Mouse (Mus musculus): ENCODE measurements at regions not wholly inside any gene's neighbourhood (a gene's known extent, or its start where the extent isn't known, plus 50 kb on each side); places are given as distances from the start of the nearest gene placed in this dataset.
A peak's percentile ranks its signal among the peaks of the same experiment; 100 is the strongest.

GRCm38 (mm10) chr17:67569865-67570264, 62.7 kb downstream of the Lrrc30 start:
- WGBS, result 86% methylated on average over 6 of the region's 6 CpGs
- Histone ChIP-seq H3K9me3 (no peaks in the 10 kb centered on the region), H3K27ac (no peak overlapping the region), H3K4me1 (peaks cover 18% of the 10 kb centered on the region), H3K27me3 (ENCODE audit: poor library complexity, severe bottlenecking) (no peaks in the 10 kb centered on the region), H3K4me3 (no peak overlapping the region), H3K36me3 (replicated peaks) (no peaks in the 10 kb centered on the region)
- DNase-seq (ENCODE audit: extremely low spot score, low spot score), result no peak

GRCm38 (mm10) chr17:67566216-67566615, 66.3 kb downstream of the Lrrc30 start:
- H3K4me1 ChIP-seq, result peaks cover 20% of the 10 kb centered on the region
- no peak overlapping the region for H3K4me3 ChIP-seq
- H3K27me3 ChIP-seq (ENCODE audit: poor library complexity, severe bottlenecking), result no peaks in the 10 kb centered on the region
- WGBS, result 88% methylated on average over 11 of the region's 11 CpGs
- no peak overlapping the region for H3K27ac ChIP-seq
- no peaks in the 10 kb centered on the region for H3K9me3 ChIP-seq
- no peaks in the 10 kb centered on the region for H3K36me3 ChIP-seq (replicated peaks)
- DNase-seq (ENCODE audit: extremely low spot score, low spot score), result no peak

- WGBS, result 52% methylated on average over 3 of the region's 3 CpGs
These were observed 66.8 kb downstream of the Lrrc30 start for GRCm38 (mm10) chr17:67565746-67566145.

GRCm38 (mm10) chr17:67564845-67565244, 67.7 kb downstream of the Lrrc30 start:
- no peak for DNase-seq (ENCODE audit: extremely low spot score, low spot score)
- 61% methylated on average over 3 of the region's 3 CpGs for WGBS
- H3K27me3 ChIP-seq (ENCODE audit: poor library complexity, severe bottlenecking), result no peaks in the 10 kb centered on the region
- H3K36me3 ChIP-seq (replicated peaks), result no peaks in the 10 kb centered on the region
- H3K4me3 ChIP-seq, result no peak overlapping the region
- H3K4me1 ChIP-seq, result peaks cover 20% of the 10 kb centered on the region
- H3K9me3 ChIP-seq, result no peaks in the 10 kb centered on the region
- peak overlapping the region; percentile 54; the same call in 1 of the 2 replicates for H3K27ac ChIP-seq

More at GRCm38 (mm10) chr17:67565746-67566145, 66.8 kb downstream of the Lrrc30 start:
- Histone ChIP-seq H3K4me1 (peaks cover 20% of the 10 kb centered on the region), H3K27me3 (ENCODE audit: poor library complexity, severe bottlenecking) (no peaks in the 10 kb centered on the region), H3K4me3 (no peak overlapping the region), H3K36me3 (replicated peaks) (no peaks in the 10 kb centered on the region), H3K27ac (no peak overlapping the region), H3K9me3 (no peaks in the 10 kb centered on the region)
- DNase-seq (ENCODE audit: extremely low spot score, low spot score), result no peak

- no peak for DNase-seq (ENCODE audit: extremely low spot score, low spot score)
- H3K9me3 ChIP-seq, result no peaks in the 10 kb centered on the region
- peaks cover 20% of the 10 kb centered on the region for H3K4me1 ChIP-seq
- no peaks in the 10 kb centered on the region for H3K36me3 ChIP-seq (replicated peaks)
- no peaks in the 10 kb centered on the region for H3K27me3 ChIP-seq (ENCODE audit: poor library complexity, severe bottlenecking)
- H3K4me3 ChIP-seq, result no peak overlapping the region
- 90% methylated on average over 7 of the region's 7 CpGs for WGBS
- H3K27ac ChIP-seq, result no peak overlapping the region
These were observed 69.5 kb downstream of the Lrrc30 start for GRCm38 (mm10) chr17:67563036-67563435.

- Histone ChIP-seq H3K4me3 (no peak overlapping the region), H3K27ac (no peak overlapping the region), H3K36me3 (replicated peaks) (no peaks in the 10 kb centered on the region), H3K27me3 (ENCODE audit: poor library complexity, severe bottlenecking) (no peaks in the 10 kb centered on the region), H3K4me1 (peaks cover 10% of the 10 kb centered on the region), H3K9me3 (no peaks in the 10 kb centered on the region)
- 82% methylated on average over 4 of the region's 4 CpGs for WGBS
- DNase-seq (ENCODE audit: extremely low spot score, low spot score), result no peak
These were observed 70.7 kb downstream of the Lrrc30 start for GRCm38 (mm10) chr17:67561802-67562201.

- Histone ChIP-seq H3K4me3 (no peak overlapping the region), H3K27me3 (ENCODE audit: poor library complexity, severe bottlenecking) (no peaks in the 10 kb centered on the region), H3K9me3 (no peaks in the 10 kb centered on the region), H3K27ac (no peak overlapping the region), H3K36me3 (replicated peaks) (no peaks in the 10 kb centered on the region), H3K4me1 (no peaks in the 10 kb centered on the region)
- DNase-seq (ENCODE audit: extremely low spot score, low spot score), result no peak
- 75% methylated on average over 7 of the region's 7 CpGs for WGBS
These were observed 75.1 kb downstream of the Lrrc30 start for GRCm38 (mm10) chr17:67557351-67557870.

- Histone ChIP-seq H3K4me1 (peaks cover 11% of the 10 kb centered on the region), H3K4me3 (no peak overlapping the region), H3K27ac (no peak overlapping the region), H3K27me3 (ENCODE audit: poor library complexity, severe bottlenecking) (no peaks in the 10 kb centered on the region), H3K36me3 (replicated peaks) (no peaks in the 10 kb centered on the region), H3K9me3 (no peaks in the 10 kb centered on the region)
- DNase-seq (ENCODE audit: extremely low spot score, low spot score), result no peak
- WGBS, result 95% methylated on average over 21 of the region's 21 CpGs
These were observed 79.9 kb downstream of the Lrrc30 start for GRCm38 (mm10) chr17:67552581-67553139.

- 59% methylated on average over 11 of the region's 11 CpGs for WGBS
- Histone ChIP-seq H3K9me3 (peaks cover 9% of the 10 kb centered on the region; the same call in 1 of the 2 replicates), H3K27ac (peak overlapping the region; percentile 48), H3K27me3 (ENCODE audit: poor library complexity, severe bottlenecking) (no peaks in the 10 kb centered on the region), H3K4me3 (no peak overlapping the region), H3K36me3 (replicated peaks) (no peaks in the 10 kb centered on the region), H3K4me1 (peaks cover 11% of the 10 kb centered on the region)
- DNase-seq (ENCODE audit: extremely low spot score, low spot score), result peak; percentile 16
These were observed 83.4 kb downstream of the Lrrc30 start for GRCm38 (mm10) chr17:67548966-67549700.

GRCm38 (mm10) chr17:67544410-67544809, 88.1 kb downstream of the Lrrc30 start:
- H3K27ac ChIP-seq, result no peak overlapping the region
- DNase-seq (ENCODE audit: extremely low spot score, low spot score), result no peak
- H3K9me3 ChIP-seq, result peaks cover 9% of the 10 kb centered on the region; the same call in 1 of the 2 replicates
- H3K4me1 ChIP-seq, result peaks cover 9% of the 10 kb centered on the region
- no peak overlapping the region for H3K4me3 ChIP-seq
- 93% methylated on average over 7 of the region's 7 CpGs for WGBS
- no peaks in the 10 kb centered on the region for H3K27me3 ChIP-seq (ENCODE audit: poor library complexity, severe bottlenecking)
- no peaks in the 10 kb centered on the region for H3K36me3 ChIP-seq (replicated peaks)

GRCm38 (mm10) chr17:67532331-67532730, 100.2 kb downstream of the Lrrc30 start:
- Histone ChIP-seq H3K9me3 (no peaks in the 10 kb centered on the region), H3K4me1 (no peaks in the 10 kb centered on the region), H3K27me3 (ENCODE audit: poor library complexity, severe bottlenecking) (no peaks in the 10 kb centered on the region), H3K36me3 (replicated peaks) (no peaks in the 10 kb centered on the region), H3K4me3 (no peak overlapping the region), H3K27ac (no peak overlapping the region)
- no peak for DNase-seq (ENCODE audit: extremely low spot score, low spot score)

GRCm38 (mm10) chr17:67520848-67521411, 111.6 kb downstream of the Lrrc30 start:
- Histone ChIP-seq H3K36me3 (replicated peaks) (no peaks in the 10 kb centered on the region), H3K27ac (no peak overlapping the region), H3K9me3 (no peaks in the 10 kb centered on the region), H3K4me1 (no peaks in the 10 kb centered on the region), H3K4me3 (no peak overlapping the region), H3K27me3 (ENCODE audit: poor library complexity, severe bottlenecking) (no peaks in the 10 kb centered on the region)
- no peak for DNase-seq (ENCODE audit: extremely low spot score, low spot score)
- WGBS, result 87% methylated on average over 8 of the region's 8 CpGs

- Histone ChIP-seq H3K27ac (0 out of 2 replicates have a peak overlapping the region, but pooled peaks have one; percentile 58), H3K9me3 (no peaks in the 10 kb centered on the region), H3K4me1 (peaks cover 13% of the 10 kb centered on the region), H3K4me3 (no peak overlapping the region), H3K27me3 (ENCODE audit: poor library complexity, severe bottlenecking) (no peaks in the 10 kb centered on the region), H3K36me3 (replicated peaks) (no peaks in the 10 kb centered on the region)
- no peak for DNase-seq (ENCODE audit: extremely low spot score, low spot score)
- WGBS, result 89% methylated on average over 7 of the region's 7 CpGs
These were observed 116.8 kb downstream of the Lrrc30 start for GRCm38 (mm10) chr17:67515601-67516147.

Data from forebrain, embryonic 10.5 days (tissue).